Mouse (Mus musculus) liver, embryonic 11.5 days (tissue): ENCODE measurements around the gene Srxn1. TPM values are rescaled to one million over a fixed set of nuclear protein-coding genes. Genes with fewer than 3 reads are reported as not detected.

Experiments used
- ATAC-seq: fragments of 200-750 bp; cut with Nextera tagmentation; replicated peaks from 2 replicates; pipeline ENCODE4 v1.8.0; 2017; ENCODE audit warnings: moderate number of reproducible peaks, mild to moderate bottlenecking, moderate TSS enrichment, moderate library complexity; ENCODE audit not compliant: low FRiP score
- DNase-seq: peaks from one replicate; pipeline ENCODE4 v3.0.0-alpha.2; 2017; ENCODE audit warnings: low spot score
- H3K27ac ChIP-seq: fragments of 300-500 bp; sonication (generic); 2 replicates; pipeline ENCODE4 v1.5.1; 2014; ENCODE audit warnings: mild to moderate bottlenecking, low read depth, low read length, control low read depth
- H3K27me3 ChIP-seq: fragments of 300-500 bp; sonication (generic); replicated peaks from 2 replicates; pipeline ENCODE4 v1.6.1; 2014; ENCODE audit warnings: low read length, mixed read lengths; ENCODE audit not compliant: control insufficient read depth, insufficient read depth
- H3K36me3 ChIP-seq: fragments of 300-500 bp; sonication (generic); 2 replicates; pipeline ENCODE4 v1.6.1; 2014; ENCODE audit warnings: mild to moderate bottlenecking, low read length, moderate library complexity, mixed read lengths; ENCODE audit not compliant: control insufficient read depth, insufficient read depth
- H3K4me1 ChIP-seq: fragments of 300-500 bp; sonication (generic); replicated peaks from 2 replicates; pipeline ENCODE4 v1.6.1; 2014; ENCODE audit warnings: low read length, mixed read lengths; ENCODE audit not compliant: control insufficient read depth, insufficient read depth
- H3K4me2 ChIP-seq: fragments of 300-500 bp; sonication (generic); 2 replicates; pipeline ENCODE4 v1.6.1; 2014; ENCODE audit warnings: mild to moderate bottlenecking, control low read depth, moderate library complexity
- H3K4me3 ChIP-seq: fragments of 300-500 bp; sonication (generic); 2 replicates; pipeline ENCODE4 v1.5.1; 2014; ENCODE audit warnings: low read depth, low read length, control low read depth
- H3K9ac ChIP-seq: fragments of 300-500 bp; sonication (generic); 2 replicates; pipeline ENCODE4 v1.6.1; 2014; ENCODE audit warnings: low read depth, low read length, control low read depth
- H3K9me3 ChIP-seq: fragments of 300-500 bp; sonication (generic); 2 replicates; pipeline ENCODE4 v1.6.1; 2016; ENCODE audit warnings: low read length, inconsistent platforms, mixed read lengths; ENCODE audit not compliant: control insufficient read depth
- whole genome bisulfite sequencing: fragments of 180-500 bp; shearing (Covaris S2); extraction: QIAGEN DNeasy Blood & Tissue Kit; methylation state at CpG from one replicate; pipeline ENCODE4 v1.1.7; 2014; 5-methylcytosine and 5-hydroxymethylcytosine counted together
- polyA plus RNA-seq: library from polyadenylated mRNA; unstranded; fragments of >200 nt; fragmentation: Nextera tagmentation; extraction: Ambion mirVana; gene quantifications from 2 replicates; pipeline ENCODE4 v1.2.1, GENCODE M21; 2014

Gene Srxn1
- polyA plus RNA-seq, 1 experiment from 2014 or later, result 9.5 TPM

- ATAC-seq (no peak), DNase-seq (no peak)
- Histone ChIP-seq H3K4me2 (no peak overlapping the region), H3K9me3 (no peaks in the 10 kb centered on the region), H3K9ac (no peak overlapping the region), H3K27ac (no peak overlapping the region), H3K4me3 (no peak overlapping the region), H3K4me1 (peaks cover 6% of the 10 kb centered on the region), H3K27me3 (no peaks in the 10 kb centered on the region), H3K36me3 (0 out of 2 replicates have a peak, but pooled peaks cover 2% of the 10 kb centered on the region)
- 83% methylated on average over 7 of the region's 7 CpGs for WGBS
These were observed 3.4 kb downstream of the Srxn1 start for GRCm38 (mm10) chr2:152108702-152109101.

GRCm38 (mm10) chr2:152109386-152109785 lies 4.1 kb downstream of the Srxn1 start:
- no peaks in the 10 kb centered on the region for H3K9me3 ChIP-seq
- peaks cover 4% of the 10 kb centered on the region for H3K27me3 ChIP-seq
- H3K36me3 ChIP-seq, result 0 out of 2 replicates have a peak, but pooled peaks cover 2% of the 10 kb centered on the region
- no peak overlapping the region for H3K9ac ChIP-seq
- ATAC-seq, result no peak
- H3K4me2 ChIP-seq, result no peak overlapping the region
- peaks cover 9% of the 10 kb centered on the region for H3K4me1 ChIP-seq
- DNase-seq, result no peak
- no peak overlapping the region for H3K4me3 ChIP-seq
- H3K27ac ChIP-seq, result no peak overlapping the region
- 80% methylated on average over 5 of the region's 5 CpGs for WGBS

GRCm38 (mm10) chr2:152111311-152111710 lies 6.0 kb downstream of the Srxn1 start:
- Histone ChIP-seq H3K4me3 (no peak overlapping the region), H3K9me3 (no peaks in the 10 kb centered on the region), H3K9ac (no peak overlapping the region), H3K36me3 (0 out of 2 replicates have a peak, but pooled peaks cover 2% of the 10 kb centered on the region), H3K27ac (no peak overlapping the region), H3K4me2 (no peak overlapping the region), H3K27me3 (peaks cover 11% of the 10 kb centered on the region), H3K4me1 (peaks cover 14% of the 10 kb centered on the region)
- WGBS, result 68% methylated on average over 2 of the region's 2 CpGs
- DNase-seq, result no peak
- ATAC-seq, result no peak

- H3K4me1 ChIP-seq, result peaks cover 14% of the 10 kb centered on the region
- no peaks in the 10 kb centered on the region for H3K9me3 ChIP-seq
- ATAC-seq (peak; percentile 78), DNase-seq (peak; percentile 84)
- H3K4me2 ChIP-seq, result no peak overlapping the region
- no peak overlapping the region for H3K9ac ChIP-seq
- H3K36me3 ChIP-seq, result 0 out of 2 replicates have a peak, but pooled peaks cover 2% of the 10 kb centered on the region
- no peak overlapping the region for H3K4me3 ChIP-seq
- peaks cover 11% of the 10 kb centered on the region for H3K27me3 ChIP-seq
- H3K27ac ChIP-seq, result no peak overlapping the region
- 4% methylated on average over 7 of the region's 7 CpGs for WGBS
These were observed 6.6 kb downstream of the Srxn1 start for GRCm38 (mm10) chr2:152111920-152112319.

GRCm38 (mm10) chr2:152112490-152112889 lies 7.2 kb downstream of the Srxn1 start:
- H3K27ac ChIP-seq, result no peak overlapping the region
- no peak overlapping the region for H3K4me2 ChIP-seq
- H3K9me3 ChIP-seq, result no peaks in the 10 kb centered on the region
- peaks cover 14% of the 10 kb centered on the region for H3K4me1 ChIP-seq
- H3K27me3 ChIP-seq, result peaks cover 11% of the 10 kb centered on the region
- DNase-seq (no peak), ATAC-seq (no peak)
- H3K9ac ChIP-seq, result no peak overlapping the region
- no peak overlapping the region for H3K4me3 ChIP-seq
- WGBS, result 78% methylated on average over 5 of the region's 5 CpGs
- 0 out of 2 replicates have a peak, but pooled peaks cover 2% of the 10 kb centered on the region for H3K36me3 ChIP-seq

GRCm38 (mm10) chr2:152112970-152113369 lies 7.7 kb downstream of the Srxn1 start:
- no peak for DNase-seq
- 44% methylated on average over 10 of the region's 10 CpGs for WGBS
- H3K36me3 ChIP-seq, result 0 out of 2 replicates have a peak, but pooled peaks cover 2% of the 10 kb centered on the region
- no peaks in the 10 kb centered on the region for H3K9me3 ChIP-seq
- no peak overlapping the region for H3K27ac ChIP-seq
- no peak overlapping the region for H3K4me2 ChIP-seq
- no peak overlapping the region for H3K4me3 ChIP-seq
- peaks cover 14% of the 10 kb centered on the region for H3K4me1 ChIP-seq
- no peak for ATAC-seq
- H3K27me3 ChIP-seq, result peaks cover 11% of the 10 kb centered on the region
- H3K9ac ChIP-seq, result no peak overlapping the region

GRCm38 (mm10) chr2:152114057-152114975 lies 9.0 kb downstream of the Srxn1 start:
- 0 out of 2 replicates have a peak overlapping the region, but pooled peaks have one; percentile 27 for H3K9ac ChIP-seq
- no peak for ATAC-seq
- H3K4me1 ChIP-seq, result peaks cover 14% of the 10 kb centered on the region
- H3K27me3 ChIP-seq, result peaks cover 11% of the 10 kb centered on the region
- 21% methylated on average over 36 of the region's 36 CpGs for WGBS
- peak overlapping the region; percentile 55 for H3K4me2 ChIP-seq
- H3K4me3 ChIP-seq, result no peak overlapping the region; the same call in 1 of the 2 replicates
- H3K9me3 ChIP-seq, result no peaks in the 10 kb centered on the region
- H3K36me3 ChIP-seq, result no peaks in the 10 kb centered on the region
- no peak overlapping the region for H3K27ac ChIP-seq
- no peak for DNase-seq

GRCm38 (mm10) chr2:152117694-152118093 lies 12.4 kb downstream of the Srxn1 start:
- Histone ChIP-seq H3K9me3 (no peaks in the 10 kb centered on the region), H3K9ac (no peak overlapping the region), H3K4me3 (no peak overlapping the region), H3K36me3 (no peaks in the 10 kb centered on the region), H3K27ac (no peak overlapping the region), H3K4me1 (peaks cover 19% of the 10 kb centered on the region), H3K4me2 (no peak overlapping the region), H3K27me3 (peaks cover 14% of the 10 kb centered on the region)
- WGBS, result 69% methylated on average over 7 of the region's 7 CpGs
- ATAC-seq (peak; percentile 31), DNase-seq (no peak)
